Mouse (Mus musculus) CD4-positive, CD25-positive, alpha-beta regulatory T cell, adult 9 weeks (primary cell): ENCODE data around the gene Ppid. TPM values are rescaled to one million over a fixed set of nuclear protein-coding genes. Genes with fewer than 3 reads are reported as not detected.

ENCODE experiments used
- polyA plus RNA-seq: library from polyadenylated mRNA; unstranded; fragments of 100-300 nt; shearing (Covaris generic); gene quantifications from one replicate; pipeline ENCODE4 v1.2.1, GENCODE M21; 2017

Gene Ppid
- 126 TPM for polyA plus RNA-seq

DNA sequence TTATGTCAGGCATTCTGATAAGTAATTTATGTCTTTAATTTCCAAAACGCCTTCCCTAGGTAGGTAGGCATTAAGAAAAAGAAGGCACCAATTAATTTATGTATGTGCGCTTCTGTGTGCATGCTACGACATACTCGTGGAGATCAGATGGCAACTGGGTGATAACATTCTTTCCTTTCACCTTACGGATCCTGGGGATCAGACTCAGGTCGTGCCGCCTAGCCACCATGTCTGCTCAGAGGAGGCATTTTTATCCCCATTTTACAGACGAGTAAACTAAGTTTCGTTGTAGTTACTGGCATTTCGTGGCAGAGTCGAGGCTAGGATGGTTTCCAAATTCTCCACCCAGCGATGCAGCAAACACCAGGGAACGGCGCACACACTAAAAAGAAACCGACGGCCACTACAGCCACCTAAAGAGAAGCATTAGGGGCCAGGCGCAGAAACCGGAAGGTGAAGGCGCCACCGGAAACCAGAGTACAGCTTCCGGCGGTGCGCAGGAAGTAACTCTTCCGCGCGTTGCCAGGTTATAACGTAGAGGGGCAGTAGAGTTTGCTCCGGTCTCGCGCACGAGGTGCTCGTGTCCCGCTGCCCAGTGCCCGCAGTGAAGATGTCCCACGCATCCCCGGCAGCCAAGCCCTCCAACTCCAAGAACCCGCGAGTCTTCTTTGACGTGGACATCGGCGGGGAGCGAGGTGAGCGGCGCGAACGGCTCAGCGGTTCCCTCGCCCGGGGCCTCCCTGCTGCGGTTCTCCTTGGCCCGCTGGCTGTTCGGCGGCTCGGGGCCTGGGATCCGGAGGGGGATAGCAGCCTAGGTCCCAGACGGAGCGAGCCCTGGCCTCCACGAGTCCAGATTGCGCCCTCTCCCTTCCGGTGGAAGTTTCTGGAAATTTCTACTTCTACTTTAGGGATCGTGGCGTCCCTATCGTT is at the start of gene Ppid:
Gene Ppid (plus strand): TSS at position 480 of the 930 bp plus-strand sequence.

DNA sequence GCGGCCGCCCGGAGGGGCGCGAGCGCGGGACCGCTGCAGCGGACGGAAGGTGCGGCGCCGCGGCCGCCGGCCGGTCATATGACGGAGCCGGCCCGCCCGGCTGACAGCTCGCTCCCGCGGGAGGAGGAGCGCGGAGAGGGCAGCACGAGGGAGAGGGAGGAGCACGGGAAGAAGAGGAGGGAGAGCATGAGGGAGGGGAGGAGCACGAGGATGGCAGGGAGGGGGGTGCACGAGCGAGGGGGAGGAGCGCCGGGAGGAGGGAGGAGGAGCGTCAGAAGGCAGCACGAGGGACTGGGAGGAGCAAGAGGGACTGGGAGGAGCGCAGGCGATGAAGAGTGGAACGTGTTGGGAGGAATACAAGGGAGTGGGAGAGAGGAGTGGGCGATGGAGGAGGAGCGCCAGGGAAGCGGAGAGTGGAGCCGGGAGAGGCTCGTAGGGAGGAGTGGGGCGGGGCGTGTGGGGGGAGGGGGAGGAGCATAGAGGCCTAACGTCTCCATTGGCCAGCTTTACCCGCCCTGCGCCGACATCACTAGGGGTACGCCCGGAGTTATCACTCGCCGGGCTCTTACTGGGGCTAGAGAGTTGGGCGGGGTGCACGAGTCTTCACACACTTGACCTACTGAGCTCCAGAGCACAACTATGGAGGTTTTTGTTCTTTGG is 23.3 kb upstream of the Ppid start, which contains the start of gene Fnip2:
Gene Fnip2 (minus strand): TSS at position 94 of the 660 bp plus-strand sequence.

DNA sequence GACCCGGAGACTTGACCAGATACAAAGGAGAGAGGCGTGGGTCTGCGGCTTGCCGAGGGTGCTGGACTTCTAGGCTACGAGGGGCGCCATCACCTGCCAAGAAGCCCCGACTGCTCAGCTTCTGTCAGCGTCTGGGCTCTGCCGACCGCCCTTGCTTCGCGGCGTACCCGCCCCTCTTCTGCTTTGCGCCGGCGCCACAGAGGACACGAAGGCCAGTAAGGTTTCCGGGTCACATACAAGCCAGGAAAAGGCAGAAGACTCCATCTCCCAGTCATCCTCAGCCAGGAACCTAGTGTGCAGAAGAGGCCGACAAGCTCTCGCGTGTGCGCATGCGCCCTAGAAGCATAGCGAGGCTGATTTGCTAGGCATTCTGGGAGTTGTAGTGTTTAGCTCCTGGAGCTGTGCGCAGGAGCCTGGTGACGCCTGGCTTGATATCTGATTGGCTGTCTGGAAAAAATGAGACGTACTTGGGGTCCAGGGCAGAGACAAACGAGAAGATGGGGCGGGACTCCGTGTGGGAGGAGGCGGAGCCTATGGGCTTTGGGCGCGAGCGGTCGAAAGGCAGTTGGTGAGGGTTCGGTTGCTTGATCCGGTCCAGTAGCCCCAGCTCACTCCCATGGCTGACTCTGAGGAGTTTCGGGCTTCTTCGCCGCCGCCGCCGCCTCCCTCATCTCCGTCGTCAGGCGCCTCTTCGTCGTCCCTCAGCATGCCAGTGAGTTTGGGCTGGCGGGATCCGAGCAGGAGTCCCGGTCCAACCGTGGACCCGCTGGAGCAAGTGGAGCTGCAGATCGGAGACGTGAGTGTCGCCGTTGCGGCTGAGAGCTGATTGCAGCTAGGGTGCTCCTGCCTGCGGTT is 37.6 kb downstream of the Ppid start, which contains the start of gene 4930579G24Rik:
Gene 4930579G24Rik (plus strand): TSS at position 519 of the 855 bp plus-strand sequence.

DNA sequence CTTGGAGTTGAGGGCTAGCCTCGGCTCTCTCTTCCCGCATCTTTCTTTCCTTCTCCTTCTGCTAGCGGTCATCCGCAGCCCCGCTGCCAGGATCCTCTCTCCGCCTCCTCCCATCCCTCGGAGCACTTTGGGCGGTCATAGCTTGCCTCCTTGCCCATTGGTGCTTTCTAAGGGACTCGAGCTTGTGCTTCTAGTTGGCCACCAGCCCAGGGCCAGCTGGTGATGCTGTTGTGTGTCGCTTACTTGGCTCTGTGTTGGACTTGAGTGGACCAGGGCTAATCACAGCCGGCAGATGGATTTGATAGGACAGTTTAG is 38.2 kb downstream of the Ppid start, which contains the start of gene Etfdh:
Gene Etfdh (minus strand): TSS at position 85 of the 315 bp plus-strand sequence.

Other genes with a start within 250 kb of the Ppid start
- gene Fnip2, start 23.5 kb upstream of the Ppid start, polyA plus RNA-seq: 0.19 TPM
- 9.1 TPM for gene 4930579G24Rik, start 37.7 kb downstream of the Ppid start, polyA plus RNA-seq
- gene Etfdh, start 38.2 kb downstream of the Ppid start, polyA plus RNA-seq: 53.9 TPM
- 0.09 TPM for gene Rxfp1, start 146.5 kb downstream of the Ppid start, polyA plus RNA-seq